Comparison of ENCODE assay signal across 9 mouse cellular contexts in genomic region chr4:123616971-123617370, GRCm38 (mm10).
DNase-seq lines count a peak whose midpoint lies in the region; ATAC-seq and TF ChIP-seq lines count a peak whose summit lies in the region.
"Had no signal": no experiment of that assay in that cellular context is flagged by ENCODE, and none has a peak within 500 bp of the region (broad histone marks: within the 10 kb centered on the region; RNA-seq: fewer than 3 reads in every experiment).

No protein-coding gene starts in this region.

- DNase-seq in kidney, adult 9 months = no peak
- peak; percentile 68 for DNase-seq in lung, postnatal 36 days
- DNase-seq in cerebellum, adult 11 months = no peak
- DNase-seq in urinary bladder, postnatal 36 days (ENCODE audit: low spot score in 2 of 2) = no peak
- no peak for DNase-seq in adrenal gland, postnatal 25 days

- H3K27ac ChIP-seq in kidney, embryonic 15.5 days = peak overlapping the region; percentile 61
- peak overlapping the region; percentile 41 for H3K27ac ChIP-seq in bone marrow macrophage, adult 2 months (ENCODE audit: insufficient read depth, low read depth, low read length)
- H3K27ac ChIP-seq in forebrain, embryonic 13.5 days = peak overlapping the region; percentile 46; the same call in 1 of the 2 replicates

- TF ChIP-seq POLR2A in bone marrow macrophage, adult 2 months (IDR thresholded peaks at IDR 0.05; ENCODE audit: borderline replicate concordance, low read depth, low read length) = no peak

- WGBS in kidney, embryonic 15.5 days = 58% methylated on average over 4 of the region's 4 CpGs
- WGBS in forebrain, embryonic 13.5 days = 64% methylated on average over 4 of the region's 4 CpGs

- H3K36me3 ChIP-seq in kidney, embryonic 15.5 days = no peaks in the 10 kb centered on the region
- H3K36me3 ChIP-seq in forebrain, embryonic 13.5 days (ENCODE audit: poor library complexity, severe bottlenecking) = no peaks in the 10 kb centered on the region

- no peak for TF ChIP-seq CTCF in bone marrow macrophage, adult 2 months (IDR thresholded peaks at IDR 0.05; ENCODE audit: low read depth, low read length)

- H3K4me2 ChIP-seq in kidney, embryonic 15.5 days = no peak overlapping the region
- H3K4me2 ChIP-seq in forebrain, embryonic 13.5 days = no peak overlapping the region
- H3K4me2 ChIP-seq: liver, embryonic 11.5 days had no signal

- H3K27me3 ChIP-seq in kidney, embryonic 15.5 days = no peaks in the 10 kb centered on the region
- H3K27me3 ChIP-seq in forebrain, embryonic 13.5 days = no peaks in the 10 kb centered on the region

- no peak overlapping the region for H3K4me3 ChIP-seq in kidney, embryonic 15.5 days (replicated peaks)
- H3K4me3 ChIP-seq in bone marrow macrophage, adult 2 months (ENCODE audit: insufficient read depth, low read length) = no peak overlapping the region
- H3K4me3 ChIP-seq in forebrain, embryonic 13.5 days = no peak overlapping the region

- no peaks in the 10 kb centered on the region for H3K9me3 ChIP-seq in kidney, embryonic 15.5 days (replicated peaks)
- H3K9me3 ChIP-seq in forebrain, embryonic 13.5 days (replicated peaks) = no peaks in the 10 kb centered on the region

- H3K4me1 ChIP-seq in kidney, embryonic 15.5 days = peaks cover 29% of the 10 kb centered on the region
- H3K4me1 ChIP-seq in bone marrow macrophage, adult 2 months (ENCODE audit: control insufficient read depth, insufficient read depth, low read length) = peaks cover 40% of the 10 kb centered on the region
- peaks cover 29% of the 10 kb centered on the region for H3K4me1 ChIP-seq in forebrain, embryonic 13.5 days

- no peak overlapping the region for H3K9ac ChIP-seq in kidney, embryonic 15.5 days
- no peak overlapping the region for H3K9ac ChIP-seq in forebrain, embryonic 13.5 days

- no peak for ATAC-seq in kidney, embryonic 15.5 days (replicated peaks; ENCODE audit: low FRiP score)
- ATAC-seq in forebrain, embryonic 13.5 days = no peak
